Mouse (Mus musculus): ENCODE measurements around the gene Eif4h.

Gene Eif4h

GRCm38 (mm10) chr5:134648976-134649375 is 9.7 kb upstream of the Eif4h start:
- peak; percentile 66 for DNase-seq (ENCODE audit: low read depth, low spot score)

DNA sequence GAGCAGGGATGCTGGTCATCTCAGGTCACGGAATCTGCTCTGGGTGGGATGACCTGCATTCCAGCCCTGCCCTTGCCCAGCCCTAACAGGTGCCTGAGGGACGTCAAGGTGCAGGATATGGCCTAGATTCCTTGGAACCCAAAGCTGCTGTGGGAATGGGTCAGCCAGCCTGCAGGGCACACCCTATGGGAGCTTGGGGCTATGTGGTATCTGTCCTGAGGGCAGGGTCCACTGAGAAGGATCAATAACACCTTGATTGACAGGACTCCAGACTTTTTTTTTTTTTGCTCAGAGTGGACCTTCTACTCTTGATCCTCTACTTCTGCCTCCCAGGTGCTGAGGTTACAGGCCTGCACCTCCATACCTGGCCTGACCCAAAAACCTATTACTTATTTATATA is 8.1 kb upstream of the Eif4h start:
- no peak for DNase-seq (ENCODE audit: low read depth, low spot score)

DNA sequence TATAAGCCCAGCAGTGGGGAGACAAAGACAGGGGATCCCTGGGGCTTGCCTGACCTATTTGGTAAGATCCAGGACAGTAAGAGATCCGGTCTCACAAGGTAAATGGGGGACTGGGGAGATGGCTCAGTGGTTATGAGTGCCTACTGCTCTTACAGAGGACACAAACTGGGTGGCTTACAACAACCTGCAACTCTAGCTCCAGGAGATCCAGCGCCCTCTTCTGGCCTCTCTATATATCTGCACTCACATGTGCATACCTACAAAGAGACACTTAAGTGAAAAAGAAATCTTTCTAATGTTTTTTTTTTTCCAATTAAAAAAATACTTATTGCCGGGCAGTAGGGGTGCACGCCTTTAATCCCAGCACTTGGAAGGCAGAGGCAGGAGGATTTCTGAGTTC is 7.2 kb upstream of the Eif4h start:
- DNase-seq (ENCODE audit: low read depth, low spot score) = no peak

- no peak for DNase-seq (ENCODE audit: low read depth, low spot score)
Observed at GRCm38 (mm10) chr5:134644643-134645118, 5.4 kb upstream of the Eif4h start.

- no peak for DNase-seq (ENCODE audit: low read depth, low spot score)
Observed at GRCm38 (mm10) chr5:134644121-134644520, 4.8 kb upstream of the Eif4h start.

DNA sequence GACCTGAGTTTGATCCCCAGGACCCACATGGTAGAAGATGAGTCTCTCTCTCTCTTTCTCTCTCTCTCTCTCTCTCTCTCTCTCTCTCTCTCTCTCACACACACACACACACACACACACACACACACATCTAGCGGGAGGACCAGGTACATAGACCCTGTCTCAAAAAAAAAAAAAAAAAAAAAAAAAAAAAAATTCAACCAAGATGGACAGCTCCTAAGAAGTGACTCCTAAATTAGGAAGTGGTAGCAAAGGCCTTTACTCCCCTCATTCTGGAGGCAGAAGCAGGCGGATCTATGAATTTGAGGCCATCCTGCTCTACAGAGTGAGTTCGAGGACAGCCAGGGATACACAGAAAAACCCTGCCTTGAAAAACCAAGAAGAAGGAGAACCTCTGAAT is 1.1 kb upstream of the Eif4h start:
- DNase-seq (ENCODE audit: low read depth, low spot score) = no peak

- DNase-seq (ENCODE audit: low read depth, low spot score) = no peak
Observed at GRCm38 (mm10) chr5:134638461-134639268, 625 bp downstream of the Eif4h start.

DNA sequence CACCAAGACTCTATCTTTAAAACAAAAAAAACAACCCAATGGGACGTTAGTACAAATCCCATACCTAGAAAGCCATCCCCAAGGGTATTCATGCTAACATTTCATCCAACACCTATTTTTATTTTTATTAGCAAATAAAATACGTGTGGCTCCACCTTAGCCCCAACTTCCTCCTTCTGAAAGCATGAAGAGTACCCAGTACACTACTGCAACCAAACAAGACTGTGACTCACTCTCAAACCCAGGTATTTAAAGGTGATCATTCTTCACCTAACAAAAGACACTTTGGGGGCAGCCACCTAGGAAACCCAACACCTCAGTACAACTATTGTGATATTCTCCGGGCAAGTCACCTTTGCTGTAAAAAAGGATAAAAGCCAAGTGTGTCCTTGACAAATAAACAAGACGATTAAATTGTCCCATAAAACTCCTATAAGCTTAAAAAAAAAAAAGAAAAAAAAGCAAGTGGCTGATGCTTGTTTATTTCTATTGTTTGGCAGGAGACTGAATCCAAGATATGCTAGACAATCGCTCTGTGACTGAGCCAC is 1.4 kb downstream of the Eif4h start:
- no peak for DNase-seq (ENCODE audit: low read depth, low spot score)

- no peak for DNase-seq (ENCODE audit: low read depth, low spot score)
Observed at GRCm38 (mm10) chr5:134632841-134633240, 6.4 kb downstream of the Eif4h start.

GRCm38 (mm10) chr5:134630835-134631234 is 8.5 kb downstream of the Eif4h start:
- DNase-seq (ENCODE audit: low read depth, low spot score) = no peak

DNA sequence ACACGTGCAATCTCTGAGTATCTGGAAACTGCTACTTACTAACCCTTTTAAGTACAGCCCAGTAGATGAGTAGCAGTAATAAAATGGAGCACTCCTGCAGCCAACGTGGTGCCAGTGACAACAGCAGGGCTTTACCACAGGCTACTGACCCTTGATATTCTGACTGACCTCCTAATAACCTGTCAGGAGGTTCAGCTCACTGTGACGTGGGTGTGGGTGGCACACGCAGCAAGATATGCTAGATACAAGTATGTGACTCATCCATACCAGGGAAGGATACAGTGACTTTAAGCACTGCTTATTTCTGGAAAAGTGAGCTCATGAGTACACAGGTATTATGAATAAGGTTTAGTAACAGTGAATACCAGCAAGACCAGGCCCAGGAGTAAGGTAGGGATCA is 9.8 kb downstream of the Eif4h start:
- no peak for DNase-seq (ENCODE audit: low read depth, low spot score)

DNA sequence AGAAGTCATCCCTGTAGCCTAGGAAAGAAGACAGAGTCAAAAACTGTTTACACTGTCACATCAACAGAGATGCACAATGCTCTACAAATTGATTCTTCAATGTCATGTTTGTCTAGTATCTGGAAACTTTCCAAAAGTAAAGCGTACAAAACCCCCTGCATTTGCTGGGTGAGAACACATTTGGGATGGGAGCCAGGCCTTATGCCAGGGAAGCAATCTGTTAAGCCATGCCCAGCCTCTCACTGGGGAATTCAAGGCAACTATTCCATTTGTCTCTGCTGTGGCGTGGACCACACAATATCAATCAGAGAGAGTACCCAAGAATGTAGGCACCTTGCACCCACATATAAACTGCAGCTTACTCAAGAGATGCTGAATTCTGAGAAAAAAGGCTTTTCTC is 17.2 kb downstream of the Eif4h start:
- DNase-seq (ENCODE audit: low read depth, low spot score) = no peak

- no peak for DNase-seq (ENCODE audit: low read depth, low spot score)
Observed at GRCm38 (mm10) chr5:134621099-134621640, 18.1 kb downstream of the Eif4h start.

DNA sequence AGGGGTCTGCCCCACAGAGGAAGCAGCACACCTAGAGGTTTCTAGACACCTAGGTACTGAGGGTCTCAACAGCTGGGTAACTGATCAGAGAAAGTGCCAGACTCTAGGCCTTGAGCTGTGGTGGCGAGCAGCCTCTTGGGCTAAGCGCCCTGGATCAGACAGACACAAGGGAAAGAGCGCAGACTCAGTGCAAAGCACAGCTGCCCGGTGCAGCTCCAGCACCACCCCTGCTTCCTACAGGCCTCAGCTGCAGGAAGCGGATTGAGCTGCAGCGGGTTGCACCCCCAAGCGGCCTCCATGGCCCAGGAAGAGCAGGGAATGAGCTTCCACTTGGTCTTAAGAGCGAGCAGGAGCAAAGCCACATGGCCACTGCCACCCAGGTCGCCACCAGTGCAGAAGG is 18.8 kb downstream of the Eif4h start:
- DNase-seq (ENCODE audit: low read depth, low spot score) = no peak

DNA sequence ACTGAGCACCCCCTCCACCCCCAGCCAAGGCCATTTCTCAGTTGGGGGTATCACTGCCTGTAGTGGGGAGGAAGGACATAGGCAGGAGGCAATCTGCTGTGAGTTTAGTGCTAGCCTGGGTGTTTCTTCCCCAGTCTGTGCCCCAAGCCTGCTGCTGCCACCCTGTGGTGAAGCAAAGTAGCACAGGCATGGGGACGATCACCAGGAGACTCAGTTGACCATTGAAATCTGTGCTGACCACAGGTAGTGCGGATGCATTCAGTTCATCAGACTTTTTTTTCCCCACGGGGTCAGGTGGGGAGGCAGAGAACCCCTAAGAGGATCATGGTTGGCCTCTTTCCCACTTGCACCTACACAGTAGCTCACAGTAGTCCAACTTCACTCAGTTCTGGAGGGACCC is 22.2 kb downstream of the Eif4h start:
- peak; percentile 58 for DNase-seq (ENCODE audit: low read depth, low spot score)

DNA sequence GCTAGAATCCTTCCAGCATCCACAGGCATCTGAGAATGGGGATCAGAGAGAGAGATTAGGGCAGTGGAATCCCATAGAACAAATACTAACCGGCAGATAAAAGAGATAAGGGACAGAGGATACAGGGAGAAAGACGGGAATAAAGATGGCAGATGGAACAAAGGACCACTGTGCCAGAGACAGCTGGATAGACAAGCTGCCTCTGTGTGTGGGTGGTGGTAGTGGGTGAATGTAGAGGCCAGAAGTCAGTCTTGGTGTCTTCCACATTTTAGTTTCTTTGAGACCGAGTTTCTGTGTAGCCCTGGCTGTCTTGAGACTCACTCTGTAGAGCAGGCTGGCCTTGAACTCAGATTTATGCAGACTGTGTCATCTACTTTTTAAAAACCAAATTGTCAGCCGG is 23.5 kb downstream of the Eif4h start:
- DNase-seq (ENCODE audit: low read depth, low spot score) = no peak

- no peak for DNase-seq (ENCODE audit: low read depth, low spot score)
Observed at GRCm38 (mm10) chr5:134615380-134615779, 23.9 kb downstream of the Eif4h start.

DNA sequence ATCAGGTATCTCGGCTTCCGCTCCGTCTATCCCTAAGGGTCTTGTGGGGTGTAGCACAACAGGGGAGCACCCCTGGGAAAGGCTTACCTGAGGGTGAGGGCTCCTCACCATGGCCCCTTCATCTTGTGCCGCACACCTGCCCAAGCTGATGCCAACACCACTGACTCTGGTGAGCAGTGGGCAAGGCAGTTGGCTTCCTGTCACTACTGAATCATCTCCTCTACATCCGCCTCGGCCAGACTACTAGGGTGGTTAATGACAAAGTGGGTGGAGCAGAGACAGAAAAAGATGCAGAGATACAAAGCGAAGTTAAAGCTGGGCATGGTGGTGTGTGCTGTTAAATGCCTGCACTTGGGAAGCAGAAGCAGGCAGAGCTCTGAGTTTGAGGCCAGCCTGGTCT is 24.5 kb downstream of the Eif4h start, which contains the start of gene Lat2:
Lat2 (minus strand) TSS at position 224 of the 400 bp plus-strand sequence.
- no peak for DNase-seq (ENCODE audit: low read depth, low spot score)

DNA sequence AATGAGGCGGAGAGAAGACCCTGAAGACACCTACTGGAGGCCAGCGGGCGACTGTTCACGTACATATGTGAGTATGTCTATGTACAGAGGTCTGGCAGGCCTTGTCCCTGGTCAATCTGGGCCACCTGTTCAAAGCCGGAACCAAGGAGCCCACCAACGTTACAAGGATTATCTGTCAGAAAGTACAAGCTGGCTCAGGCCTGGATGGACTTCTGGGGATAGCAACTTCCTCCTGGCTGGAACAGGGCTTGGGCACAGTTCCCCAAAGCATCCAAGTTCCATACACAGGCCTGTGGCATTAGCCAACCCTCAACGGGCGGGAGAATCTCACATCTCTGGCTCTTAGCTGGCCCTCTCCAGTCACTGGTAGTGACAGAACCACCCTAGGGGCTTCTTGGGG is 25.0 kb downstream of the Eif4h start:
- no peak for DNase-seq (ENCODE audit: low read depth, low spot score)

DNA sequence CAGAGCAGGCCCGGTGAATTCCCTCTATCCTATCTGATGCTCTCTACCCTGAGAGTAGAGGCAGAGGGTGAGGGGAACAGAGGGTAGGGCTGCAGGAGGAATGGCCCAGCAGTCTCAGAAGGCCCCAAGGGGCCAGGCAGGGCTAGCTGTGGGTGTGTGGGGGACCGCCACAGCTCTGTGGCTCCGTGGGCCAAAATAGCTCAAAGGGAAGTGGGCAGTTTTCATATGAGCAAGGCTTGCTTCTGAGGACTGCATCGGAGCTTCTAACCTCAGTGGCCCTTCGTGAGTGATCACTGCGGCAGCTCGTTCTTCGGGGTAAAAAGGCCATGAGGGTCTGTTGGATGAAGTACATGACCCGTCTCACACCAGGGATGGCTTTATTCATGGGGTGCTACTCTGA is 25.6 kb downstream of the Eif4h start:
- no peak for DNase-seq (ENCODE audit: low read depth, low spot score)

GRCm38 (mm10) chr5:134611810-134612521 is 27.3 kb downstream of the Eif4h start:
- DNase-seq (ENCODE audit: low read depth, low spot score) = no peak

GRCm38 (mm10) chr5:134609916-134610643 is 29.2 kb downstream of the Eif4h start:
- peak; percentile 63 for DNase-seq (ENCODE audit: low read depth, low spot score)

Measured in ES-CJ7 (cell line).